Mouse (Mus musculus): ENCODE data around the gene Sstr5. TPM values are rescaled to one million over a fixed set of nuclear protein-coding genes. Genes with fewer than 3 reads are reported as not detected.

The Sstr5 gene
- total RNA-seq (2014; rRNA removed), result not detected in 2 replicates
- polyA plus RNA-seq (2012; rRNA removed), result not detected in 2 replicates

DNA sequence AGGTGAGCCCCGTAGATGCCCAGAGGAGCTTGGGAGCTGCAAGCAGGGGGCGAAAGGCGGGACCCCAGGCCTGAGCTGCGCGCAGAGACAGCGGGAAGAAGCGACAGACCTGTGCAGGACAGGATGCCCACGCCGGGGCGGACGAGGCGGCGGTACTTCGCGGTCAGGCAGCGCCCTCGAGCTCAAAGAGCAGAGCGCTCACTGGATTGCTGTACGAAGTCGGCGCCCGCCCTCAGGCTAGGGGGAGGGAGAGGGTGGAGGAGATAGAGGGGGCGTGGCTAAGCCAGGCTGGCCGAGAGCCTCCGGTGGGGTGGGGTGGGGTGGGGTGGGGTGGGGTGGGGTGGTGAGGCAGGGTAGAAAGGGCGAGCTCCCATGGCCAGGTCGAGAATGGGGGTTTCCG lies at the start of gene Sstr5:
TSS of gene Sstr5 (minus strand) at position 276 of the 400 bp plus-strand sequence.
- WGBS, result 3% methylated on average over 25 of the region's 28 CpGs
- Histone ChIP-seq H3K36me3 (ENCODE audit: control insufficient read depth, insufficient read depth, low read length) (no peaks in the 10 kb centered on the region), H3K4me1 (ENCODE audit: control insufficient read depth, insufficient read depth, low read length) (no peaks in the 10 kb centered on the region), H3K4me3 (ENCODE audit: insufficient read depth, low read depth, low read length) (no peak within 1 kb of the TSS), H3K27ac (replicated peaks; ENCODE audit: insufficient read depth, low read depth, low read length) (no peak within 1 kb of the TSS), H3K27me3 (ENCODE audit: control insufficient read depth, insufficient read depth, low read length) (peaks cover 14% of the 10 kb centered on the region), H3K79me2 (ENCODE audit: control insufficient read depth, insufficient read depth, low read length) (no peaks in the 10 kb centered on the region), H3K9ac (ENCODE audit: low read depth, low read length) (no peak within 1 kb of the TSS)
- no peak for DNase-seq (ENCODE audit: extremely low read depth, low read depth, low spot score)
- TF ChIP-seq POLR2A (IDR thresholded peaks at IDR 0.05; ENCODE audit: extremely low read depth, insufficient read depth, low read length), result no peak
- TF ChIP-seq CTCF (IDR thresholded peaks at IDR 0.05; ENCODE audit: low read depth, low read length), result no peak

DNA sequence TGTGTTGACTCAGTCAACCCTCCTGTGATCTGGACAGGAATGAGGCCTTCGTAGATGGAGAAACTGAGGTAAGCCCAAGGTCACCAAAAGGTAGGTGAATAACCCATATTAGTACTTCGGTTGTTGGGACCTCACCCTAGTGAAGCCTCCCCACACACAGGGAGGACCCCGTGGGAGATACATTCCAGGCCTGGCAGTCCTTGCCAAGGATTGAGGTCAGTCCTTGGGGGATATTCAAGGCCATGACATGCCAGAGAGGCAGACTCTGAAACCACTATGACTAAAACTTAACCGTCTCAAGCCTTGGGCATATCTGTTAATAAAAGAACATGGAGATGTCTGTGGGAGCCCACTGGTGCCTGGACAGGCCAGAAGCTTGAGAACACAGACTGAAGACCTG lies 44.7 kb upstream of the Sstr5 start:
- TF ChIP-seq POLR2A (IDR thresholded peaks at IDR 0.05; ENCODE audit: extremely low read depth, insufficient read depth, low read length), result no peak
- no peak for TF ChIP-seq CTCF (IDR thresholded peaks at IDR 0.05; ENCODE audit: low read depth, low read length)
- no peaks in the 10 kb centered on the region for H3K79me2 ChIP-seq (ENCODE audit: control insufficient read depth, insufficient read depth, low read length)
- H3K27me3 ChIP-seq (ENCODE audit: control insufficient read depth, insufficient read depth, low read length), result no peaks in the 10 kb centered on the region
- no peaks in the 10 kb centered on the region for H3K36me3 ChIP-seq (ENCODE audit: control insufficient read depth, insufficient read depth, low read length)
- H3K4me3 ChIP-seq (ENCODE audit: insufficient read depth, low read depth, low read length), result no peak overlapping the region
- no peak for DNase-seq (ENCODE audit: extremely low read depth, low read depth, low spot score)
- WGBS, result 71% methylated on average over 4 of the region's 4 CpGs
- H3K4me1 ChIP-seq (ENCODE audit: control insufficient read depth, insufficient read depth, low read length), result no peaks in the 10 kb centered on the region
- H3K27ac ChIP-seq (replicated peaks; ENCODE audit: insufficient read depth, low read depth, low read length), result no peak overlapping the region
- no peak overlapping the region for H3K9ac ChIP-seq (ENCODE audit: low read depth, low read length)

GRCm38 (mm10) chr17:25540731-25541130 lies 43.6 kb upstream of the Sstr5 start:
- no peak overlapping the region for H3K4me3 ChIP-seq (ENCODE audit: insufficient read depth, low read depth, low read length)
- no peaks in the 10 kb centered on the region for H3K36me3 ChIP-seq (ENCODE audit: control insufficient read depth, insufficient read depth, low read length)
- H3K9ac ChIP-seq (ENCODE audit: low read depth, low read length), result no peak overlapping the region
- no peaks in the 10 kb centered on the region for H3K79me2 ChIP-seq (ENCODE audit: control insufficient read depth, insufficient read depth, low read length)
- TF ChIP-seq POLR2A (IDR thresholded peaks at IDR 0.05; ENCODE audit: extremely low read depth, insufficient read depth, low read length), result no peak
- no peak for TF ChIP-seq CTCF (IDR thresholded peaks at IDR 0.05; ENCODE audit: low read depth, low read length)
- 67% methylated on average over 5 of the region's 5 CpGs for whole genome bisulfite sequencing
- no peak for DNase-seq (ENCODE audit: extremely low read depth, low read depth, low spot score)
- no peaks in the 10 kb centered on the region for H3K27me3 ChIP-seq (ENCODE audit: control insufficient read depth, insufficient read depth, low read length)
- H3K4me1 ChIP-seq (ENCODE audit: control insufficient read depth, insufficient read depth, low read length), result no peaks in the 10 kb centered on the region
- H3K27ac ChIP-seq (replicated peaks; ENCODE audit: insufficient read depth, low read depth, low read length), result no peak overlapping the region

GRCm38 (mm10) chr17:25538945-25539875 lies 42.1 kb upstream of the Sstr5 start:
- H3K27ac ChIP-seq (replicated peaks; ENCODE audit: insufficient read depth, low read depth, low read length), result no peak overlapping the region
- 48% methylated on average over 27 of the region's 27 CpGs for WGBS
- DNase-seq (ENCODE audit: extremely low read depth, low read depth, low spot score), result no peak
- no peaks in the 10 kb centered on the region for H3K36me3 ChIP-seq (ENCODE audit: control insufficient read depth, insufficient read depth, low read length)
- no peaks in the 10 kb centered on the region for H3K27me3 ChIP-seq (ENCODE audit: control insufficient read depth, insufficient read depth, low read length)
- no peaks in the 10 kb centered on the region for H3K4me1 ChIP-seq (ENCODE audit: control insufficient read depth, insufficient read depth, low read length)
- TF ChIP-seq POLR2A (IDR thresholded peaks at IDR 0.05; ENCODE audit: extremely low read depth, insufficient read depth, low read length) (no peak), CTCF (IDR thresholded peaks at IDR 0.05; ENCODE audit: low read depth, low read length) (no peak)
- no peaks in the 10 kb centered on the region for H3K79me2 ChIP-seq (ENCODE audit: control insufficient read depth, insufficient read depth, low read length)
- H3K9ac ChIP-seq (ENCODE audit: low read depth, low read length), result no peak overlapping the region
- no peak overlapping the region for H3K4me3 ChIP-seq (ENCODE audit: insufficient read depth, low read depth, low read length)

- DNase-seq (ENCODE audit: extremely low read depth, low read depth, low spot score), result no peak
- TF ChIP-seq CTCF (IDR thresholded peaks at IDR 0.05; ENCODE audit: low read depth, low read length), result no peak
- Histone ChIP-seq H3K27ac (replicated peaks; ENCODE audit: insufficient read depth, low read depth, low read length) (no peak overlapping the region), H3K4me1 (ENCODE audit: control insufficient read depth, insufficient read depth, low read length) (no peaks in the 10 kb centered on the region), H3K36me3 (ENCODE audit: control insufficient read depth, insufficient read depth, low read length) (no peaks in the 10 kb centered on the region), H3K79me2 (ENCODE audit: control insufficient read depth, insufficient read depth, low read length) (no peaks in the 10 kb centered on the region), H3K4me3 (ENCODE audit: insufficient read depth, low read depth, low read length) (no peak overlapping the region), H3K27me3 (ENCODE audit: control insufficient read depth, insufficient read depth, low read length) (no peaks in the 10 kb centered on the region), H3K9ac (ENCODE audit: low read depth, low read length) (no peak overlapping the region)
- WGBS, result 71% methylated on average over 8 of the region's 8 CpGs
These were observed 33.4 kb upstream of the Sstr5 start for GRCm38 (mm10) chr17:25530357-25531022.

Data from liver, adult 2 months (tissue).